Mouse (Mus musculus) stomach, embryonic 16.5 days (tissue): ENCODE measurements at regions not wholly inside any gene's neighbourhood (a gene's known extent, or its start where the extent isn't known, plus 50 kb on each side); places are given as distances from the start of the nearest gene placed in this dataset.

Source experiments
- ATAC-seq: fragments of 200-750 bp; cut with Nextera tagmentation; 2 replicates; pipeline ENCODE4 v1.8.0; 2017; ENCODE audit warnings: moderate number of reproducible peaks, moderate TSS enrichment; ENCODE audit not compliant: insufficient read depth, low FRiP score
- H3K27ac ChIP-seq: fragments of 300-500 bp; sonication (generic); 2 replicates; pipeline ENCODE4 v1.5.1; 2014; ENCODE audit warnings: low read length
- H3K27me3 ChIP-seq: fragments of 300-500 bp; sonication (generic); 2 replicates; pipeline ENCODE4 v1.6.1; 2014; ENCODE audit warnings: low read length, control low read depth, mixed read lengths; ENCODE audit not compliant: control insufficient read depth, insufficient read depth
- H3K36me3 ChIP-seq: fragments of 300-500 bp; sonication (generic); 2 replicates; pipeline ENCODE4 v1.6.1; 2014; ENCODE audit warnings: low read length; ENCODE audit not compliant: control insufficient read depth, insufficient read depth
- H3K4me1 ChIP-seq: fragments of 300-500 bp; sonication (generic); 2 replicates; pipeline ENCODE4 v1.6.1; 2014; ENCODE audit warnings: low read length, control low read depth, mixed read lengths; ENCODE audit not compliant: control insufficient read depth, insufficient read depth
- H3K4me2 ChIP-seq: fragments of 300-500 bp; sonication (generic); 2 replicates; pipeline ENCODE4 v1.6.1; 2014; ENCODE audit warnings: low read depth, low read length, mixed read lengths
- H3K4me3 ChIP-seq: fragments of 300-500 bp; sonication (generic); replicated peaks from 2 replicates; pipeline ENCODE4 v1.5.1; 2014; ENCODE audit warnings: mild to moderate bottlenecking, low read length
- H3K9ac ChIP-seq: fragments of 300-500 bp; sonication (generic); 2 replicates; pipeline ENCODE4 v1.6.1; 2014; ENCODE audit warnings: low read length
- H3K9me3 ChIP-seq: fragments of 300-500 bp; sonication (generic); replicated peaks from 2 replicates; pipeline ENCODE4 v1.6.1; 2016; ENCODE audit warnings: low read length, control low read depth; ENCODE audit not compliant: control insufficient read depth
- whole genome bisulfite sequencing: fragments of 180-500 bp; shearing (Covaris S2); extraction: QIAGEN DNeasy Blood & Tissue Kit; methylation state at CpG from one replicate; pipeline ENCODE4 v1.1.7; 2014; 5-methylcytosine and 5-hydroxymethylcytosine counted together

- no peak overlapping the region for H3K4me2 ChIP-seq
- H3K9ac ChIP-seq, result no peak overlapping the region
- H3K9me3 ChIP-seq, result no peaks in the 10 kb centered on the region
- 46% methylated on average over 5 of the region's 5 CpGs for WGBS
- ATAC-seq, result no peak
- H3K4me3 ChIP-seq, result no peak overlapping the region
- no peaks in the 10 kb centered on the region for H3K36me3 ChIP-seq
- H3K27me3 ChIP-seq, result no peaks in the 10 kb centered on the region
- H3K4me1 ChIP-seq, result no peaks in the 10 kb centered on the region
- no peak overlapping the region for H3K27ac ChIP-seq
These were observed 435.5 kb downstream of the Fat4 start for GRCm38 (mm10) chr3:39322225-39322624.

GRCm38 (mm10) chr3:39335612-39336230 is 449.0 kb downstream of the Fat4 start:
- WGBS, result 48% methylated on average over 8 of the region's 8 CpGs
- no peak overlapping the region for H3K4me3 ChIP-seq
- no peak overlapping the region for H3K9ac ChIP-seq
- no peak for ATAC-seq
- H3K27me3 ChIP-seq, result no peaks in the 10 kb centered on the region
- H3K36me3 ChIP-seq, result no peaks in the 10 kb centered on the region
- H3K9me3 ChIP-seq, result peaks cover 4% of the 10 kb centered on the region; the same call in 1 of the 2 replicates
- no peak overlapping the region for H3K4me2 ChIP-seq
- no peak overlapping the region for H3K27ac ChIP-seq
- 0 out of 2 replicates have a peak, but pooled peaks cover 5% of the 10 kb centered on the region for H3K4me1 ChIP-seq

GRCm38 (mm10) chr3:39341161-39341687 is 454.5 kb downstream of the Fat4 start:
- H3K27me3 ChIP-seq, result no peaks in the 10 kb centered on the region
- no peaks in the 10 kb centered on the region for H3K36me3 ChIP-seq
- H3K4me3 ChIP-seq, result no peak overlapping the region
- no peak overlapping the region for H3K4me2 ChIP-seq
- 75% methylated on average over 3 of the region's 3 CpGs for WGBS
- no peak overlapping the region for H3K27ac ChIP-seq
- H3K4me1 ChIP-seq, result no peaks in the 10 kb centered on the region
- H3K9ac ChIP-seq, result no peak overlapping the region
- ATAC-seq, result no peak
- no peaks in the 10 kb centered on the region for H3K9me3 ChIP-seq

DNA sequence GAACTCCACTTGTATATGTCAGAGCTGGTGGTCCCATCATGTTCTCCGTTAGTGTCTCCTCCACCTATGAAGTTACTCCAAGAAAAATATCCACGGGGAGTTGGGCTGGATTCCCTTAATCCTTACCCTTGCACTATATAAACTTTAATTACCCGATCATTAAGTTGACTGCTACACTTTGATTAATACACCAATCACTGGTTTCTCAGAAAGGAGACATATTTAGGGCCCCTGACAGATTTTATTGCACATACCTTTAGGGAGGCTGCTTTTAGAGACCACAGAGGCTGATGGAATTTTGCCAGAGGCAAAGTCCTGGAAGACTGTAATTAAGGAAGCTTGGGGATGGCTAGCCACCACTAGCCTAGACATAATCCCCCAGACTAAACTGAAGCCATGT is 457.3 kb downstream of the Fat4 start:
- no peak for ATAC-seq
- Histone ChIP-seq H3K4me2 (no peak overlapping the region), H3K9ac (no peak overlapping the region), H3K27me3 (no peaks in the 10 kb centered on the region), H3K36me3 (no peaks in the 10 kb centered on the region), H3K27ac (no peak overlapping the region), H3K4me1 (no peaks in the 10 kb centered on the region), H3K9me3 (no peaks in the 10 kb centered on the region), H3K4me3 (no peak overlapping the region)
- WGBS, result 60% methylated on average over 3 of the region's 3 CpGs

DNA sequence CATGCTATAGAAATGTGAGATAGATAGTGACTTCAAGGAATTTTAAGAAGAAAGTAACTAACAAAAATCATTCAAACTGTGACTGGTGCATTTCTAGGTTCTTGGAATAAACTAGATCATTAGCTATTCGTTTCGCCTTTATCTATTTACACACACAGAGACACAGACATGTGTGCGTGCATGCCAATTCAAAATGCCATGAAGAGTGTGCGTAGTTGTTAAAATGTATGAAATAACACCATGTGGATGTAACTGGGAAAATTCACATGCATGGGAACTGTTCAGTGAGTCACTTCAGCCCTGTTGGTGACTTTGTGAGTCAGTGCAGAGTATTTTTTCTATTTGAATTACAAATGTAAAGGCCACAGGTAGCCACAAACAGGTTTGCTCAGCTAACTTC is 460.8 kb downstream of the Fat4 start:
- no peaks in the 10 kb centered on the region for H3K9me3 ChIP-seq
- no peaks in the 10 kb centered on the region for H3K36me3 ChIP-seq
- no peak overlapping the region for H3K4me3 ChIP-seq
- no peaks in the 10 kb centered on the region for H3K27me3 ChIP-seq
- no peak overlapping the region for H3K4me2 ChIP-seq
- WGBS, result 91% methylated on average over 4 of the region's 4 CpGs
- no peaks in the 10 kb centered on the region for H3K4me1 ChIP-seq
- no peak for ATAC-seq
- H3K9ac ChIP-seq, result no peak overlapping the region
- no peak overlapping the region for H3K27ac ChIP-seq

DNA sequence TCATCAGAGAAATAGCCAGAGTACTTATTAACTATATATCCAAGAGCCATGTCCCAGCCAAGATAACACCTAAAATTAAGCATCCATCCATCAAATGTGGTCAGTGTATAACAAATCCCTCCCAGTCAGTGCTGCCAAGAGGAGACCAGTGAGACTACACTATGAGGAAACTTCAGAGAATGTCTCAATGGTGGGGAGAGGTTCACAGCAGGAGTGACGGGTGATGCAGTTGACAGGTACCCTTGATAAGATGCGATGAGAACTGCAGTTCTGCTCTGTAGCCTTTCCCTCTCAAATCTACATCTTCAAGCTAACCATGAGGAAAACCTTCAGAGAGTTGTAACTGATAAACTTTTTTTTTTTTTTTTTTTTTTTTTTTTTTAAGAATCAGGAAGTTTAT is 470.3 kb downstream of the Fat4 start:
- WGBS, result 56% methylated on average over 2 of the region's 2 CpGs
- no peaks in the 10 kb centered on the region for H3K27me3 ChIP-seq
- H3K27ac ChIP-seq, result no peak overlapping the region
- H3K4me2 ChIP-seq, result no peak overlapping the region
- no peaks in the 10 kb centered on the region for H3K4me1 ChIP-seq
- no peak for ATAC-seq
- H3K9ac ChIP-seq, result no peak overlapping the region
- H3K36me3 ChIP-seq, result no peaks in the 10 kb centered on the region
- no peak overlapping the region for H3K4me3 ChIP-seq
- no peaks in the 10 kb centered on the region for H3K9me3 ChIP-seq

DNA sequence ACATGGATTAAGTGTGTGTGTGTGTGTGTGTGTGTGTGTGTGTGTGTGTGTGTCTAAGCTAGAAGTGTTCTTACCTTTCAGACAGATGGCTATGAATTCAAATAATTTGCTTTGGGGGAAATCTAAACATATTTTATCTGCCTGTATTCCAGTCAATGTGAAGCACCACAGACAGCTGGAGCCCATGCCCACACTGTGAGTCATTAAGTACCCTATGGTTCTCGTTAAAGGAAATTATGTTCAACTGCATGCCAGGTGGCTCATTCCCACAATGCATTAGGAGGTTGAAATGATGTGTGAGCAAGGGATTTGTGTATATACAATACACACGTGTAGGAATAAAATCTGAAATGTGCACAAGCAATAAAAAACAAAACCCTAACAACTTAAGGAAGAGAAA is 473.5 kb downstream of the Fat4 start:
- Histone ChIP-seq H3K4me1 (no peaks in the 10 kb centered on the region), H3K27me3 (no peaks in the 10 kb centered on the region), H3K36me3 (no peaks in the 10 kb centered on the region), H3K4me3 (no peak overlapping the region), H3K27ac (no peak overlapping the region), H3K4me2 (no peak overlapping the region), H3K9ac (no peak overlapping the region), H3K9me3 (no peaks in the 10 kb centered on the region)
- WGBS, result 40% methylated on average over 2 of the region's 2 CpGs
- ATAC-seq, result no peak

- Histone ChIP-seq H3K4me3 (no peak overlapping the region), H3K27ac (no peak overlapping the region), H3K9ac (no peak overlapping the region), H3K4me2 (no peak overlapping the region), H3K36me3 (no peaks in the 10 kb centered on the region), H3K9me3 (no peaks in the 10 kb centered on the region), H3K27me3 (no peaks in the 10 kb centered on the region), H3K4me1 (no peaks in the 10 kb centered on the region)
- 88% methylated on average over 4 of the region's 4 CpGs for WGBS
- no peak for ATAC-seq
These were observed 484.2 kb downstream of the Fat4 start for GRCm38 (mm10) chr3:39370926-39371325.

GRCm38 (mm10) chr3:39372426-39372950 is 485.7 kb downstream of the Fat4 start:
- WGBS, result 75% methylated on average over 10 of the region's 10 CpGs
- Histone ChIP-seq H3K27ac (no peak overlapping the region), H3K9me3 (no peaks in the 10 kb centered on the region), H3K36me3 (no peaks in the 10 kb centered on the region), H3K4me1 (no peaks in the 10 kb centered on the region), H3K4me2 (no peak overlapping the region), H3K4me3 (no peak overlapping the region), H3K9ac (no peak overlapping the region), H3K27me3 (no peaks in the 10 kb centered on the region)
- no peak for ATAC-seq
